Mouse (Mus musculus) effector memory CD4-positive, alpha-beta T cell, adult 5 months (primary cell): ENCODE data around the gene Atrn. TPM values are rescaled to one million over a fixed set of nuclear protein-coding genes. Genes with fewer than 3 reads are reported as not detected.

Experiments used
- polyA plus RNA-seq: library from polyadenylated mRNA; unstranded; fragments of 100-300 nt; shearing (Covaris generic); gene quantifications from one replicate; pipeline ENCODE4 v1.2.1, GENCODE M21; 2017

Atrn gene
- polyA plus RNA-seq, result 13.7 TPM

GRCm38 (mm10) chr2:130905751-130906583, at the start of gene Atrn, which contains the start of gene 4930402H24Rik:
TSS of gene Atrn (plus strand) at chr2:130906495.
TSS of gene 4930402H24Rik (minus strand) at chr2:130906406.

GRCm38 (mm10) chr2:131042988-131043387, 136.7 kb downstream of the Atrn start, which contains the start of gene Gfra4:
TSS of gene Gfra4 (minus strand) at chr2:131043088.

GRCm38 (mm10) chr2:131063404-131063864, 157.1 kb downstream of the Atrn start, which contains the start of gene Adam33:
TSS of gene Adam33 (minus strand) at chr2:131063814.

Other genes starting within 250 kb of the Atrn start
- 136 TPM for gene Ddrgk1, start 241.8 kb upstream of the Atrn start, polyA plus RNA-seq
- gene Itpa, start 238.9 kb upstream of the Atrn start, polyA plus RNA-seq, result 20.1 TPM
- gene Slc4a11, start 209.0 kb upstream of the Atrn start, polyA plus RNA-seq, result not detected
- gene 4930402H24Rik, start 89 bp upstream of the Atrn start, polyA plus RNA-seq, result 20.6 TPM
- not detected for gene Gfra4, start 136.6 kb downstream of the Atrn start, polyA plus RNA-seq
- gene Adam33, start 157.3 kb downstream of the Atrn start, polyA plus RNA-seq, result not detected
- not detected for gene Siglec1, start 180.3 kb downstream of the Atrn start, polyA plus RNA-seq
- not detected for gene Hspa12b, start 220.8 kb downstream of the Atrn start, polyA plus RNA-seq
- gene Gm11037, start 227.0 kb downstream of the Atrn start, polyA plus RNA-seq, result not detected